Mouse (Mus musculus) G1E (cell line): ENCODE measurements around the gene Mcam.
"Not testable (repeated sequence)": the region's sequence is repeated elsewhere in the genome, so short reads cannot be mapped to it uniquely, and the experiment has no call there.

ENCODE experiments used
- CTCF ChIP-seq: IDR thresholded peaks from 2 replicates; pipeline ENCODE4 v1.5.1; 2012; ENCODE audit warnings: low read depth, low read length, inconsistent platforms, mixed read lengths
- GATA1 ChIP-seq: IDR thresholded peaks from 2 replicates; pipeline ENCODE4 v1.6.1; 2012; ENCODE audit warnings: borderline replicate concordance, low read length, inconsistent platforms, mixed read lengths
- GATA2 ChIP-seq: IDR thresholded peaks from 2 replicates; pipeline ENCODE4 v1.6.1; 2012; ENCODE audit warnings: low read depth, low read length, inconsistent platforms, borderline replicate concordance
- POLR2AphosphoS5 ChIP-seq: IDR thresholded peaks from 2 replicates; pipeline ENCODE4 v1.6.1; 2012; ENCODE audit warnings: low read depth, low read length, inconsistent platforms; ENCODE audit not compliant: insufficient replicate concordance
- TAL1 ChIP-seq: conservative IDR thresholded peaks from 2 replicates; pipeline ENCODE4 v1.6.1; 2012; ENCODE audit warnings: low read depth, low read length, inconsistent platforms, mixed read lengths

DNA sequence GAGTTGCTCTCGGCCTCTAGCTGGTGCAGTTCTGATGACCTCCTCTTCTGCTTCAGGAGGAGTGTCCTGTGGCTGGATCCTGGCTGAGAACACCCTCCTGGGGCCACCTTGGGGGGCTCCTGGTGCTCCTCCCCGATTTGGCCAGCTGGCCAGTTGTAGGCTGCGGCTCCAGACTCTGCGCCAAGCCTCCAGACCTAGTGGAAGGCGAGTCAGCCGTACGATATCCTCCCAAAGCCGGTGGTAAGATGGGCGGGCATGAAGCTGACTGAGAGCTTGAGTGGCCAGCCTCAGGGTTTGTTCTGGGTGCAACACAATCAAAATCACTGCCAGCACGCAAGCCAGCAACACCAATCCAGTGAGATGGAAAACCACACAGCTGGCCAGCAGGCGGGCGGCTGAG is 22.4 kb upstream of the Mcam start:
- TF ChIP-seq GATA1, CTCF, TAL1, GATA2, POLR2AphosphoS5: not testable (repeated sequence)
